Mouse (Mus musculus) thymus, adult 2 months (tissue): ENCODE data around the gene Prom2.

Experiments used
- CTCF ChIP-seq: fragments of 200-500 bp; IDR thresholded peaks from 2 replicates; pipeline ENCODE4 v1.5.1; 2012; ENCODE audit warnings: mild to moderate bottlenecking, control low read depth, low read length, moderate library complexity, borderline replicate concordance; ENCODE audit not compliant: control insufficient read depth, poor library complexity, insufficient read depth; ENCODE audit errors: extremely low read depth
- POLR2A ChIP-seq: fragments of 200-500 bp; IDR thresholded peaks from 2 replicates; pipeline ENCODE4 v1.6.1; 2012; ENCODE audit warnings: mild to moderate bottlenecking, low read length, control low read depth, moderate library complexity; ENCODE audit not compliant: control insufficient read depth, poor library complexity, insufficient read depth; ENCODE audit errors: extremely low read depth

- TF ChIP-seq POLR2A (no peak), CTCF (no peak)
Observed at GRCm38 (mm10) chr2:127514380-127515124, 26.7 kb downstream of the Prom2 start.
